Mouse (Mus musculus) hindbrain, embryonic 11.5 days (tissue): ENCODE results near the gene Ptrh1. TPM values are rescaled to one million over a fixed set of nuclear protein-coding genes. Genes with fewer than 3 reads are reported as not detected.

ENCODE experiments used
- ATAC-seq: fragments of 200-750 bp; cut with Nextera tagmentation; 2 replicates; pipeline ENCODE4 v1.8.0; 2017; ENCODE audit warnings: mild to moderate bottlenecking, moderate TSS enrichment, moderate library complexity; ENCODE audit not compliant: low FRiP score
- DNase-seq: peaks from one replicate; pipeline ENCODE4 v3.0.0-alpha.2; 2015; ENCODE audit warnings: low spot score
- H3K27ac ChIP-seq: fragments of 300-500 bp; sonication (generic); 2 replicates; pipeline ENCODE4 v1.5.1; 2014; ENCODE audit warnings: mild to moderate bottlenecking, low read depth, low read length
- H3K27me3 ChIP-seq: fragments of 300-500 bp; sonication (generic); 2 replicates; pipeline ENCODE4 v1.6.1; 2014; ENCODE audit warnings: mild to moderate bottlenecking, low read length, moderate library complexity, mixed read lengths; ENCODE audit not compliant: control insufficient read depth, insufficient read depth
- H3K36me3 ChIP-seq: fragments of 300-500 bp; sonication (generic); 2 replicates; pipeline ENCODE4 v1.6.1; 2014; ENCODE audit warnings: mild to moderate bottlenecking, low read length, moderate library complexity, mixed read lengths; ENCODE audit not compliant: control insufficient read depth, insufficient read depth
- H3K4me1 ChIP-seq: fragments of 300-500 bp; sonication (generic); replicated peaks from 2 replicates; pipeline ENCODE4 v1.6.1; 2014; ENCODE audit warnings: low read length, mixed read lengths; ENCODE audit not compliant: control insufficient read depth, insufficient read depth
- H3K4me2 ChIP-seq: fragments of 300-500 bp; sonication (generic); replicated peaks from 2 replicates; pipeline ENCODE4 v1.6.1; 2014; ENCODE audit warnings: mild to moderate bottlenecking, low read depth, low read length
- H3K4me3 ChIP-seq: fragments of 300-500 bp; sonication (generic); 2 replicates; pipeline ENCODE4 v1.5.1; 2014; ENCODE audit warnings: low read depth, low read length
- H3K9ac ChIP-seq: fragments of 300-500 bp; sonication (generic); 2 replicates; pipeline ENCODE4 v1.6.1; 2014; ENCODE audit warnings: low read depth, low read length
- H3K9me3 ChIP-seq: fragments of 300-500 bp; sonication (generic); 2 replicates; pipeline ENCODE4 v1.6.1; 2016; ENCODE audit warnings: low read length; ENCODE audit not compliant: control insufficient read depth
- WGBS: fragments of 180-500 bp; shearing (Covaris S2); extraction: QIAGEN DNeasy Blood & Tissue Kit; methylation state at CpG from one replicate; pipeline ENCODE4 v1.1.7; 2014; 5-methylcytosine and 5-hydroxymethylcytosine counted together
- polyA plus RNA-seq: library from polyadenylated mRNA; unstranded; fragments of >200 nt; fragmentation: Nextera tagmentation; extraction: Ambion mirVana; gene quantifications from 2 replicates; pipeline ENCODE4 v1.2.1, GENCODE M21; 2014

The Ptrh1 gene
- polyA plus RNA-seq, 1 experiment from 2014 or later = 4.2 TPM

DNA sequence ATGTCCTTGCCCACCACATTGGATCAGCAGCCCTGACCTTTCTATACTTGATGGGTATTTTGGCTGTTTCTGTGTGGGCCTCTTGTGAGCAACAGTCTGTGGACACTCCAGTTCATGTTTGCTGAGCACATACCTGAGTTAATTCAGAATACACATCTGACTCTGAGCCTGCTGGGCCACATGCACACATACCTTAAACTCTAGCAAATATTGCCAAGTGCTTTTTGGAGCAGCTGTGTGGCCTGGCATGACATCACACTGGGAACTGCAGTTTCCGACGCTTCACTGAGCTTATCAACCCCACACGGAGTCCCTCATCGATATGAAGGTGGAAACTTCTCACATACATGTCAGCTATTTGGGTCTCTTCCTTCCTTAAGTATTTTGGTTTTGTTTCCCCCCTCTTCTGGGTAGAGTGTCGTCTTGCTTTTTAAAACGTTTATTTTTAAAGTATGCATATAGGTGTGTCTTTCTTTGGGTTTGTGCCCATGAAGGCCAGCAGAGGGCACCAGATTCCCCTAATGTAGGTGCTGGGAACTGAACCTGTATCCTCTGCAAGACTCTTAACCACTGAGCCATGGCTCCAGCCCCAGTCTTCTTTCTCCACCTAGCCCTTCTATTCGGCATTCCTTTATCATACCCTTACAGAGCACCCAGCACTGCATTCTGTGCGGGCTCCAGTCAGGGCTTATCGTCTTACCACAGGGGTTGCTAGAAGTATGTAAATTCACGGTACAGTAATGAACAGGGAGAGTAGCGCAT lies 45.6 kb downstream of the Ptrh1 start:
- WGBS = 71% methylated on average over 11 of the region's 11 CpGs
- Histone ChIP-seq H3K9ac (no peak overlapping the region), H3K27ac (no peak overlapping the region), H3K4me3 (no peak overlapping the region), H3K4me2 (no peak overlapping the region), H3K27me3 (no peaks in the 10 kb centered on the region), H3K9me3 (no peaks in the 10 kb centered on the region), H3K4me1 (peaks cover 5% of the 10 kb centered on the region), H3K36me3 (no peaks in the 10 kb centered on the region)
- DNase-seq (peak; percentile 51), ATAC-seq (no peak)

DNA sequence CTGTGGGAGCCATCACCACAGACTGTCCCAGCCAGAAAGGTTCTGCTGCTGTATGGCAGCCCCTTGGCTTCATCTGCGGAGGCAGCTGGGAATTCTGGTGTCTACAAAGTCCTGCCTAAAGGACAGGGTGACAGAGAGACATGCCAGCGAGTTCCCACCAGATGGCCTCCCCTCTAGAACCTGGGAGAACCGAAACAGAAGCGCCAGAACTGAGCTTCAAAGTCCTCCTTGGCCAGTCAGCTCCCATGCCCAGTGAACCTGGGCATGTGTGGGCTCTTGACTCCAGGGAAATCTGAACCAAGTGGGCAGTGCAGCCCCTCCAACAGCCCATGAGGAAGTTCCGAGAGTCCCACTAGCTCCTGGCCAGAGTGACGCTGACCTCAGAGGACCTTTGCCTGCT lies 47.1 kb downstream of the Ptrh1 start:
- H3K4me1 ChIP-seq = peaks cover 5% of the 10 kb centered on the region
- ATAC-seq (no peak), DNase-seq (no peak)
- H3K9me3 ChIP-seq = no peaks in the 10 kb centered on the region
- peak overlapping the region; percentile 75; the same call in 1 of the 2 replicates for H3K27ac ChIP-seq
- H3K36me3 ChIP-seq = no peaks in the 10 kb centered on the region
- H3K4me2 ChIP-seq = no peak overlapping the region
- WGBS = 76% methylated on average over 6 of the region's 6 CpGs
- H3K9ac ChIP-seq = no peak overlapping the region; the same call in 1 of the 2 replicates
- H3K27me3 ChIP-seq = no peaks in the 10 kb centered on the region
- no peak overlapping the region for H3K4me3 ChIP-seq

DNA sequence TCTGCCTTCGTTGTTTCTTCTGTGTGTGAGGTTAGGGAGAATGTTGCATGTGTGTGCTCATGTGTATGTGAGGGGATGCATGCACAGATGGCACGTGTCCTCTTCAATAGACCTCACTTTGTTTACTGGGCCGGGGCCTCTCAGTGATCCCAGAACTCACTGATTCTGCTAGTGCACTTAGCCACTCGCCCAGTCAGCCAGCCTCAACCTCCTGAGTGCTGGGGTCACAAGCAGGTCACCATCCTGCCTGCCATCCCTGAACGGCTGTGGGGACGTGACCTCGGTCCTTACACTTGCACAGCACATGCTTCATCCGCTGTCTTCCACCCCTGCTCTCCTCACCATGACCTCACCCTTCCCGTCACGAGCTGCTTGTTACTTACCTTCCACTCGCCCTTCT lies 47.6 kb downstream of the Ptrh1 start:
- Histone ChIP-seq H3K9ac (no peak overlapping the region; the same call in none of the 2 replicates), H3K27me3 (no peaks in the 10 kb centered on the region), H3K27ac (peak overlapping the region; percentile 75), H3K4me3 (no peak overlapping the region), H3K4me2 (no peak overlapping the region), H3K4me1 (peaks cover 5% of the 10 kb centered on the region), H3K9me3 (no peaks in the 10 kb centered on the region), H3K36me3 (no peaks in the 10 kb centered on the region)
- ATAC-seq = no peak
- no peak for DNase-seq
- WGBS = 39% methylated on average over 11 of the region's 11 CpGs

DNA sequence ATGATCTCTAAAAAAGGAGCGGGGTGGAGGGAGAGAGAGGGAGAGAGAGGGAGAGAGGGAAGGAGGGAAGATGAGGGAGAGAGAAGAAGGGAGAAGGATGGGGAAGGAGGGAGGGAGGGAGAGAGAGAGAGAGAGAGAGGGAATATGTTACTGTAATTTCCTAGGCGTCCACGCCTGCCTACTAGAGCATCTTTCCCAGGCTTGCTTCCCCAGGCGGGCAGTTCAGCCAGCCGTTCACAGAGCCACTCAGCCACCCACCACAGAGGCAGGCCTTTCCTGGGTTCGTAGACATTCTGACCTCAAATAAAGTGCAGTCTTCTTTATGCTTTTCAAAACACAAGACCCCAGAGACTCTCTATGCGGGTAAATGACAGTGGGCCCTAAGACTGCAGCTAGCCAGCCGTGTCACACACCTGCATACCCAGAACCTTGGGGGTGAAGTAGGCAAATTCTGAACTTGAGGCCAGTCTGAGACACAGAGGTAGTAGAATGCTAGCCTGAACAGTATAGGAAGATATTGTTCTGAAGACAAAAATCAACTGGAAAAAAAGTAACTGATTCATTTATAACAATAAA lies 48.1 kb downstream of the Ptrh1 start:
- ATAC-seq = no peak
- H3K4me2 ChIP-seq = no peak overlapping the region
- no peak overlapping the region for H3K4me3 ChIP-seq
- no peak overlapping the region; the same call in 1 of the 2 replicates for H3K9ac ChIP-seq
- H3K9me3 ChIP-seq = no peaks in the 10 kb centered on the region
- H3K27me3 ChIP-seq = no peaks in the 10 kb centered on the region
- H3K36me3 ChIP-seq = no peaks in the 10 kb centered on the region
- WGBS = 61% methylated on average over 8 of the region's 8 CpGs
- peaks cover 5% of the 10 kb centered on the region for H3K4me1 ChIP-seq
- peak overlapping the region; percentile 75 for H3K27ac ChIP-seq
- no peak for DNase-seq

DNA sequence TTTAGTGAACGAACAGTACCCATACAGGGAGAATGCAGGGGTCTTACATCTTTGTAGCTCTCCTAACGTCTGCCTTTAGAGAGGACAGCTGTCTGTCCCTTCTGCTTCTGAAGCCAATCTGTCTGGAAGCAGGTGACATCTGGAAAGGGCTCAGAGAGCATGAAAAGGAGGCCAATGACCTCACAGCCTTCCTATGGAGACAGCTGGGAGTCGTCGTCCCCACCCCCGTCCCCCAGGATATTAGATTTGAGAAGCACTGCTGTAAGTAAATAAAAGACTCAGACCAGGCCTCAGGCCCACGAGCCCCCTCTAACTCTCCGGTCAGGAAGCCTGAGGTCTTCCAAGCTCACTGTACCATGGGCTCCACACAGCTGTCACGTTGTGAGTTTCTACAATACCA lies 48.6 kb downstream of the Ptrh1 start:
- peak; percentile 51 for DNase-seq

DNA sequence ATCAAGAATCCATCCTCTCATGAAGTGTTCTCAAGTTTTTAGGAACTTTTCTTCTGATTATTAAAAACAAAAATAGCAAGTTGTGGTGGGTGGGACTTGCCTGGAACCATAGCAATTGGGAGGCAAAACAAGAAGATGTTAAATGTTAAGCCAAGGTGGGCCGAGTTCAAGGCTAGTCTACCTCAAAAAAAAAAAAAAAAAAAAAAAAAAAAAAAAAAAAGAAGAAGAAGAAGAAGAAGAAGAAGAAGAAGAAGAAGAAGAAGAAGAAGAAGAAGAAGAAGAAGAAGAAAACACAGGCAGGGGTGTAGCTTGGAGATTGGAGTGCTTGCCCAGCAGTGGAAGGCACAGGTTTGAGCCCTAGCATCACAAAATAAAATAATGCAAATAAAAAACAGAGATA lies 49.2 kb downstream of the Ptrh1 start:
- 100% methylated on average over 1 of the region's 1 CpGs for WGBS
- Histone ChIP-seq H3K4me3 (no peak overlapping the region), H3K9me3 (no peaks in the 10 kb centered on the region), H3K4me2 (no peak overlapping the region), H3K4me1 (peaks cover 5% of the 10 kb centered on the region), H3K9ac (no peak overlapping the region), H3K27me3 (no peaks in the 10 kb centered on the region), H3K27ac (peak overlapping the region; percentile 75), H3K36me3 (no peaks in the 10 kb centered on the region)
- ATAC-seq (no peak), DNase-seq (no peak)

More for the DNA sequence above, 48.6 kb downstream of the Ptrh1 start:
- Histone ChIP-seq H3K36me3 (no peaks in the 10 kb centered on the region), H3K9ac (no peak overlapping the region), H3K4me3 (no peak overlapping the region), H3K9me3 (no peaks in the 10 kb centered on the region), H3K27ac (peak overlapping the region; percentile 75), H3K27me3 (no peaks in the 10 kb centered on the region), H3K4me1 (peaks cover 5% of the 10 kb centered on the region), H3K4me2 (no peak overlapping the region)
- ATAC-seq = 0 out of 2 replicates have a peak, but pooled peaks have one; percentile 54
- 35% methylated on average over 8 of the region's 8 CpGs for WGBS

DNA sequence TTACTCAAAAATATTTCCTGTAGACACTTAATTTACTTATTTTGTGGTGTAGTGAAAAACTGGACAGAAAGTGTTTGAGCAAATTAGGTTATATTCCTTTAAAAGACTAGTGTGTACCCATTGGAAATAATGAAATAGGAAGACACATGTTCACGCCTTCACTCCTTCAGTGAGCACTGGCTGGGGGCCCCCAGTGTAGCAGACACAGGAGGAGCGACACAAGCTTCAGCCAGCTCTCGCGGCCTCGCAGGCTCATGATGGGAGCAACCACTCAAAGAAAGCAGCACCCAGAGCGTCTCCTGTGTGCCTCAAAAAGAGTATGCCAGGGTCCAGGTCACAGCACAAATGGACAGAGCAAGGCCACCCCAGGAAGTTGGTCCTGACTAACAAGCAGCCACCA lies 50.2 kb downstream of the Ptrh1 start:
- 85% methylated on average over 6 of the region's 6 CpGs for WGBS

More for the DNA sequence above, 50.2 kb downstream of the Ptrh1 start:
- Histone ChIP-seq H3K9me3 (no peaks in the 10 kb centered on the region), H3K4me2 (no peak overlapping the region), H3K4me1 (peaks cover 5% of the 10 kb centered on the region), H3K36me3 (no peaks in the 10 kb centered on the region), H3K9ac (no peak overlapping the region), H3K27ac (no peak overlapping the region), H3K4me3 (no peak overlapping the region), H3K27me3 (no peaks in the 10 kb centered on the region)
- DNase-seq (no peak), ATAC-seq (no peak)
